Mouse (Mus musculus) neural tube, embryonic 14.5 days (tissue): ENCODE results near the gene Otog. TPM values are rescaled to one million over a fixed set of nuclear protein-coding genes. Genes with fewer than 3 reads are reported as not detected.

Experiments
- ATAC-seq: fragments of 200-750 bp; cut with Nextera tagmentation; 2 replicates; pipeline ENCODE4 v1.8.0; 2017; ENCODE audit warnings: low read depth, mild to moderate bottlenecking, moderate TSS enrichment, moderate library complexity
- H3K27ac ChIP-seq: fragments of 300-500 bp; sonication (generic); 2 replicates; pipeline ENCODE4 v1.5.1; 2014; ENCODE audit warnings: low read depth, mild to moderate bottlenecking, control low read depth, low read length, moderate library complexity, mixed read lengths
- H3K27me3 ChIP-seq: fragments of 300-500 bp; sonication (generic); 2 replicates; pipeline ENCODE4 v1.6.1; 2014; ENCODE audit warnings: low read length; ENCODE audit not compliant: control insufficient read depth, insufficient read depth
- H3K36me3 ChIP-seq: fragments of 300-500 bp; sonication (generic); 2 replicates; pipeline ENCODE4 v1.6.1; 2014; ENCODE audit warnings: low read length, mixed read lengths; ENCODE audit not compliant: control insufficient read depth, insufficient read depth
- H3K4me1 ChIP-seq: fragments of 300-500 bp; sonication (generic); 2 replicates; pipeline ENCODE4 v1.6.1; 2014; ENCODE audit warnings: low read length; ENCODE audit not compliant: control insufficient read depth, insufficient read depth
- H3K4me2 ChIP-seq: fragments of 300-500 bp; sonication (generic); 2 replicates; pipeline ENCODE4 v1.6.1; 2014; ENCODE audit warnings: mild to moderate bottlenecking, low read depth, low read length, control low read depth
- H3K4me3 ChIP-seq: fragments of 300-500 bp; sonication (generic); 2 replicates; pipeline ENCODE4 v1.5.1; 2014; ENCODE audit warnings: low read depth, low read length, control low read depth, mixed read lengths
- H3K9ac ChIP-seq: fragments of 300-500 bp; sonication (generic); replicated peaks from 2 replicates; pipeline ENCODE4 v1.6.1; 2014; ENCODE audit warnings: low read depth, mild to moderate bottlenecking, control low read depth, low read length, mixed read lengths
- H3K9me3 ChIP-seq: fragments of 300-500 bp; sonication (generic); 2 replicates; pipeline ENCODE4 v1.6.1; 2016; ENCODE audit warnings: low read length; ENCODE audit not compliant: control insufficient read depth
- WGBS: fragments of 180-500 bp; shearing (Covaris S2); extraction: QIAGEN DNeasy Blood & Tissue Kit; methylation state at CpG from one replicate; pipeline ENCODE4 v1.1.7; 2014; 5-methylcytosine and 5-hydroxymethylcytosine counted together
- polyA plus RNA-seq: library from polyadenylated mRNA; unstranded; fragments of >200 nt; fragmentation: Nextera tagmentation; extraction: Ambion mirVana; gene quantifications from 2 replicates; pipeline ENCODE4 v1.2.1, GENCODE M21; 2014

Otog gene
- polyA plus RNA-seq, 1 experiment from 2014 or later, result not detected

DNA sequence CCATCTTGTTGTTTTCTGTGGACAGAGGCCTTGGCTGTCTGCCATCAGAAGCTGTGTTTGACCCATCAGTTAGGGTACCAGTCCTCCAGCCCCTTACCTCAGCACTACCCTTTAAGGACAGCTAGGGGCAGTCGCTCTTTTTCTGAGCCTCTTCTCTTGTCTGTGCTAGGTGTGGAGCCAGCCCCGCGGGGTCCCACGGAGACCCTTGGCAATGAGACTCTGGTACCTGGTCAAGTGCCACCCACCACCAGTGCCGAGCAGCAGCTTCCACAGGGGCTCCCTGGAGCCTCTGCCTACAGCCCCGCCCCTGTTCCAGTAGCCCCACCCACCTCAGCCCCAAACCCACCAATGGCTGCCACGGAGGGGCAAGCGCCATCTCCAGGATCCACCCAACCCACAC, 46.3 kb downstream of the Otog start:
- Histone ChIP-seq H3K27me3 (no peaks in the 10 kb centered on the region; the same call in 1 of the 2 replicates), H3K4me1 (no peaks in the 10 kb centered on the region), H3K9me3 (no peaks in the 10 kb centered on the region), H3K4me3 (no peak overlapping the region), H3K9ac (no peak overlapping the region), H3K4me2 (no peak overlapping the region), H3K27ac (no peak overlapping the region), H3K36me3 (no peaks in the 10 kb centered on the region)
- WGBS, result 32% methylated on average over 8 of the region's 8 CpGs
- no peak for ATAC-seq

DNA sequence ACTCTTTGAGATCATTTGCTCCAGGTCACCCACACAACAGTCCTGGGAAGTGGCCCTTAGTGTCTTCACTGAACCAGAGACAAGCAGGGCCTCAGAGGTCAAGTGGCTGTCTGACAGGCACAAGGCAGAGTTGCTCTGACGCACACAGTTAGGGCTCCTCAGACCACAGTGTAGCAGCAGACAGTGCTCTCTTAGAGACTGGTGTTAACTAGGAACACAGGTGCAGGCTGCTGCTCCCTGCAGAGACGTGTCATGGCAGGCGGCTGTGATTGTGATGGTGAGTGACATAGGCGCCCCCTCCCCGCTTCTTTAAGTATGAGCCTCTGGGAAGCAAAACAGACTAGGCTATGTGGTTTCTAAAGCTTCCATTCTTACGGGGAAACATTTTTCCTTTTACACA, 55.5 kb downstream of the Otog start:
- WGBS, result 36% methylated on average over 6 of the region's 6 CpGs

DNA sequence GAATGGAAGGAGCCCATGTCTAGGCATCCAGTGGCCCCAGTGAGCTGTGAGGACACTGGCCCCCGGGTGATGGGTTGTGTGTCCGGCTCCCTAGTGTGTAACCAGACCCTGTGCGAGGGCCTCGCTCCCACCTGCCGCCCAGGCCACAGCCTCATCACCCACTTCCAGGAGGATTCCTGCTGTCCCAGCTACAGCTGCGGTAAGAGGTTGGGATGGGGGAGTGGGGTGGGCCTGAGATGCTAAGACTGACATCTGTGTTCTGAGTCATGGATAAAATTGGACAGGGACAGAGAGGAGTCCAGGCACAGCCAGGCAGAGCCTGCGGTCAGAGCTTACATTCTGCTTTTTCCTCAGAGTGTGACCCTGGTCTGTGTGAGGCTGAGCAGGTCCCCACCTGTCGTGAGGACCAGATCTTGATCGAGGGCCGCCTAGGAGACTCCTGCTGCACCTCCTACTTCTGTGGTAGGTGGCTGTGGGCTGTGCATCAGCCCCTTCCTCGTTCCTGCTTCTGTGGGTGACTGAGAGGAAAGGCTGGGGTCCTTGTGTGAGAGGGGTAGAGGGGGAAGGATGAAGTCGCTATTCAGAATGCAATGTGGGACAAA, 60.3 kb downstream of the Otog start:
- Histone ChIP-seq H3K9me3 (no peaks in the 10 kb centered on the region), H3K4me3 (no peak overlapping the region), H3K27me3 (no peaks in the 10 kb centered on the region), H3K4me1 (no peaks in the 10 kb centered on the region), H3K4me2 (no peak overlapping the region), H3K36me3 (no peaks in the 10 kb centered on the region), H3K9ac (no peak overlapping the region), H3K27ac (no peak overlapping the region)
- 88% methylated on average over 12 of the region's 12 CpGs for WGBS
- no peak for ATAC-seq

More for the DNA sequence above, 55.5 kb downstream of the Otog start:
- H3K4me3 ChIP-seq, result no peak overlapping the region
- no peaks in the 10 kb centered on the region for H3K36me3 ChIP-seq
- no peak overlapping the region for H3K4me2 ChIP-seq
- no peaks in the 10 kb centered on the region for H3K9me3 ChIP-seq
- no peaks in the 10 kb centered on the region for H3K27me3 ChIP-seq
- no peak overlapping the region for H3K27ac ChIP-seq
- no peaks in the 10 kb centered on the region for H3K4me1 ChIP-seq
- ATAC-seq, result no peak
- no peak overlapping the region for H3K9ac ChIP-seq

DNA sequence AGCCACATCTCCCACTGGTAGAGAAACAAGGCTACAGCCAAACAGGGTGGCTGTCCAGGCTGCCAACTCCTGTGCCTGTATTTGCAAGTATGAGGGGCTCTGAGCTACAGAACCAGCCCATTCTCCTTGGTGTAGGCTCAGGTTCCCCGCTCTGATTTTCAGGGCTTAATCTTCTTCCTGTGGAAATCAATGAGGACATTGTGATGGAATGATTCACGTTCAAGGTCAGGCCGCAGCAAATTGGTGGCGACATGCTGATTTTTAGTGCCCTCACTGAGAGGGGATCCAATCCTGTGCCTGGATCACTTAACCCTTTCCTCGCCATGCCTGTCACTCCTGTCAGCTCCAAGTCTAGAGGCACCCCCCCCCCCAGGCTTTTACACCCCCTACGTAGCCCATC, 72.7 kb downstream of the Otog start:
- ATAC-seq, result no peak

DNA sequence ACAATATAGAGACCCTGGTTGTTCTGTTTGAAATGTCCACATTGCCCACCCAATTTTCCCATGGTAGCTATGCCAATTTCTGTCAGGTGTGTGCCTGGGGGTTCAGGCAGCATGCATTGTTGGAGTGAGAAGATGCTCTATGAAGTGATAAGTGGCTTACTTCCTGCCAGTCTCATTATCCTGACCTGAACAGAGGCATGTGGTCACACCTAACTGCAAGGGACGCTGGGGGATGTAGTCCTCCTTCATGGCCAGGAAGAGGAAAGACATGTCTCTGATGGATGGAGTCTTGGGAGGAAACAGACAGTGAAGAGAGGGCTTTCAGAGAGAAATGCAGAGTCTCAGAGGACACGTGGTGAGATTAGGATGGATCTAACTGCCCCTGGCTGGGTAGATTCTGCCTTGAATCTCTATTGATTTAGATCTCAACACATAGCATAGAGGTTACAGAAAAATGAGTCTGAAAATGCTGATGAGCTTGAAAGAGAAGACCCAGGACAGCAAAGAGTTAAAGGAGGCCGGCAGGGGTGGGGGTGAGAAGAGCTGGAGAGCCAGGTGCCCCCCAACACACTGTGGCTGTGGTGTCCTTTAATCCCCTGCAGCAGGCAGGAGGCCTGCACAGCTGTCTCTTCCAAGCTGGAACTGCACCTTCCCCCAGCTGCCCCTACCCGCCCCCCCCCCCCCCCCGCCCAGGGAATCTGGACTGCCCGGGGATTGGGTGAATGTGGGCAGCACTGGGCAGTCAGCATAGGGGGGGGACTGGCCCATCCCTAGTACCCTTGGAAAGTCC, 73.6 kb downstream of the Otog start:
- H3K4me1 ChIP-seq, result no peaks in the 10 kb centered on the region
- H3K9me3 ChIP-seq, result no peaks in the 10 kb centered on the region
- no peak overlapping the region for H3K4me2 ChIP-seq
- no peak overlapping the region for H3K4me3 ChIP-seq
- no peak overlapping the region for H3K27ac ChIP-seq
- H3K36me3 ChIP-seq, result no peaks in the 10 kb centered on the region
- H3K27me3 ChIP-seq, result no peaks in the 10 kb centered on the region
- no peak overlapping the region for H3K9ac ChIP-seq
- 45% methylated on average over 5 of the region's 6 CpGs for WGBS
- 0 out of 2 replicates have a peak, but pooled peaks have one; percentile 69 for ATAC-seq

More for the DNA sequence above, 72.7 kb downstream of the Otog start:
- no peaks in the 10 kb centered on the region for H3K36me3 ChIP-seq
- H3K4me2 ChIP-seq, result no peak overlapping the region
- no peaks in the 10 kb centered on the region for H3K27me3 ChIP-seq
- H3K4me3 ChIP-seq, result no peak overlapping the region
- H3K27ac ChIP-seq, result no peak overlapping the region
- H3K9ac ChIP-seq, result no peak overlapping the region
- 29% methylated on average over 6 of the region's 6 CpGs for WGBS
- H3K4me1 ChIP-seq, result no peaks in the 10 kb centered on the region
- no peaks in the 10 kb centered on the region for H3K9me3 ChIP-seq

- no peak overlapping the region for H3K4me2 ChIP-seq
- WGBS, result 78% methylated on average over 4 of the region's 4 CpGs
- H3K4me1 ChIP-seq, result no peaks in the 10 kb centered on the region
- no peak overlapping the region for H3K9ac ChIP-seq
- H3K4me3 ChIP-seq, result no peak overlapping the region
- H3K36me3 ChIP-seq, result no peaks in the 10 kb centered on the region
- no peak overlapping the region for H3K27ac ChIP-seq
- H3K9me3 ChIP-seq, result no peaks in the 10 kb centered on the region
- ATAC-seq, result no peak
- no peaks in the 10 kb centered on the region for H3K27me3 ChIP-seq
These were observed 74.9 kb downstream of the Otog start for GRCm38 (mm10) chr7:46315692-46316091.

- H3K9ac ChIP-seq, result no peak overlapping the region
- no peak for ATAC-seq
- H3K4me1 ChIP-seq, result no peaks in the 10 kb centered on the region
- no peaks in the 10 kb centered on the region for H3K9me3 ChIP-seq
- no peaks in the 10 kb centered on the region for H3K36me3 ChIP-seq
- no peak overlapping the region for H3K4me2 ChIP-seq
- 11% methylated on average over 7 of the region's 7 CpGs for WGBS
- no peaks in the 10 kb centered on the region for H3K27me3 ChIP-seq
- no peak overlapping the region for H3K4me3 ChIP-seq
- H3K27ac ChIP-seq, result no peak overlapping the region
These were observed 76.2 kb downstream of the Otog start for GRCm38 (mm10) chr7:46316948-46317347.

- H3K27ac ChIP-seq, result no peak overlapping the region
- H3K36me3 ChIP-seq, result no peaks in the 10 kb centered on the region
- ATAC-seq, result no peak
- no peaks in the 10 kb centered on the region for H3K4me1 ChIP-seq
- no peak overlapping the region for H3K9ac ChIP-seq
- 87% methylated on average over 3 of the region's 3 CpGs for WGBS
- H3K4me2 ChIP-seq, result no peak overlapping the region
- no peaks in the 10 kb centered on the region for H3K9me3 ChIP-seq
- no peak overlapping the region for H3K4me3 ChIP-seq
- no peaks in the 10 kb centered on the region for H3K27me3 ChIP-seq
These were observed 80.5 kb downstream of the Otog start for GRCm38 (mm10) chr7:46321242-46321641.

DNA sequence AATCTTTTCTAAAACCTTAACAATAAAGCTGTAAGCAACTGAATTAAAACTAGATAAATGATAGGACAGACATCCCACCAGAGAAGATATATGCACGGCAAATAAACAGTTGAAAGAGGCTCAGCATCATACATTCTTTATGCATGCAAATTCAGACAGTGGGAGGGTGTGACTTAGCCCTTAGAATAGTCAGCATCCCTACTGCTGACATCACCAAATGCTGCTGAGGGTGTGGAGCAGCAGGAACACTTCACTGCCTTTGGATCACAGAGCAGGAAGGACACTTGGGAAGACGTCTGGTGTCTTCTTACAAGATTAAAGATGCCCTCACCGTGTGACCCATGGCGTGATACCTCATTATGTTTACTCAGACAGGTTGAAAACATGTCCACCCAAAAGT, 87.1 kb downstream of the Otog start:
- Histone ChIP-seq H3K27me3 (no peaks in the 10 kb centered on the region), H3K9me3 (no peaks in the 10 kb centered on the region), H3K4me2 (no peak overlapping the region), H3K4me1 (no peaks in the 10 kb centered on the region), H3K9ac (no peak overlapping the region), H3K27ac (no peak overlapping the region), H3K36me3 (no peaks in the 10 kb centered on the region), H3K4me3 (no peak overlapping the region)
- ATAC-seq, result no peak
- WGBS, result 61% methylated on average over 4 of the region's 4 CpGs
